Mouse (Mus musculus) bone marrow, adult 2 months (tissue): ENCODE results near the gene Hdac8.

ENCODE experiments used
- CTCF ChIP-seq: fragments of 200-500 bp; IDR thresholded peaks from 2 replicates; pipeline ENCODE4 v1.5.1; 2011; ENCODE audit warnings: low read length, control low read depth; ENCODE audit not compliant: control insufficient read depth, insufficient read depth
- POLR2A ChIP-seq: fragments of 200-500 bp; IDR thresholded peaks from 2 replicates; pipeline ENCODE4 v1.6.1; 2011; ENCODE audit warnings: low read depth, mild to moderate bottlenecking, control low read depth, low read length, borderline replicate concordance; ENCODE audit not compliant: control insufficient read depth

DNA sequence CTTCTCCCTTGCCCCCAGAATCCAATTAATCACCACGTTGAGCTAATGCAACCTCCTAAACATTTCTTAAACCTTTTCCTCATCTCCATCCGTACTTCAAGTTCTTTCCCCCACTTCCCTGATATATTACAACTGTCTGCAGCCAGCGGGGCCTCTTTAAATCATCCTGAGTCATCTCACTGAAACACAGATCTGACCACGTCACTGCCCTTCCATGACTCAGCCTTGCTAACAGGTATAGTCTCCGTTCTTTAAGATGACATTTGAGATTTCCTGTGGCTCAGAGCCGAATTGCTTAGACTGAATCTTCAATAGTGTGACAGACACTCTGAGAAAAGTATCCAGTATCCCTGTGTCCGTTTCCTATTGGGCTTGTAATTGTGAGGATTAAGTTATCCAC, 122.0 kb downstream of the Hdac8 start:
- TF ChIP-seq CTCF = no peak
- TF ChIP-seq POLR2A = no peak
